Mouse (Mus musculus) midbrain, embryonic 11.5 days (tissue): ENCODE results near the gene Ifit3. TPM values are rescaled to one million over a fixed set of nuclear protein-coding genes. Genes with fewer than 3 reads are reported as not detected.
"Not testable (repeated sequence)": the region's sequence is repeated elsewhere in the genome, so short reads cannot be mapped to it uniquely, and the experiment has no call there.

Source experiments
- ATAC-seq: fragments of 200-750 bp; cut with Nextera tagmentation; 2 replicates; pipeline ENCODE4 v1.8.0; 2017; ENCODE audit warnings: moderate TSS enrichment, moderate library complexity; ENCODE audit not compliant: low FRiP score
- DNase-seq: peaks from one replicate; pipeline ENCODE4 v3.0.0; 2015; ENCODE audit warnings: low spot score; ENCODE audit errors: missing footprints
- H3K27ac ChIP-seq: fragments of 300-500 bp; sonication (generic); 2 replicates; pipeline ENCODE4 v1.5.1; 2014; ENCODE audit warnings: low read depth, low read length
- H3K27me3 ChIP-seq: fragments of 300-500 bp; sonication (generic); 2 replicates; pipeline ENCODE4 v1.6.1; 2014; ENCODE audit warnings: mild to moderate bottlenecking, low read length, moderate library complexity, mixed read lengths; ENCODE audit not compliant: control insufficient read depth, insufficient read depth
- H3K36me3 ChIP-seq: fragments of 300-500 bp; sonication (generic); 2 replicates; pipeline ENCODE4 v1.6.1; 2014; ENCODE audit warnings: mild to moderate bottlenecking, low read length, moderate library complexity, mixed read lengths; ENCODE audit not compliant: control insufficient read depth, insufficient read depth
- H3K4me1 ChIP-seq: fragments of 300-500 bp; sonication (generic); 2 replicates; pipeline ENCODE4 v1.6.1; 2014; ENCODE audit warnings: low read length; ENCODE audit not compliant: control insufficient read depth, insufficient read depth
- H3K4me2 ChIP-seq: fragments of 300-500 bp; sonication (generic); 2 replicates; pipeline ENCODE4 v1.6.1; 2014; ENCODE audit warnings: mild to moderate bottlenecking, moderate library complexity
- H3K4me3 ChIP-seq: fragments of 300-500 bp; sonication (generic); 2 replicates; pipeline ENCODE4 v1.5.1; 2014; ENCODE audit warnings: low read depth, low read length
- H3K9ac ChIP-seq: fragments of 300-500 bp; sonication (generic); 2 replicates; pipeline ENCODE4 v1.6.1; 2014; ENCODE audit warnings: low read length
- H3K9me3 ChIP-seq: fragments of 300-500 bp; sonication (generic); 2 replicates; pipeline ENCODE4 v1.6.1; 2016; ENCODE audit warnings: low read length; ENCODE audit not compliant: control insufficient read depth
- WGBS: fragments of 180-500 bp; shearing (Covaris S2); extraction: QIAGEN DNeasy Blood & Tissue Kit; methylation state at CpG from one replicate; pipeline ENCODE4 v1.1.7; 2014; 5-methylcytosine and 5-hydroxymethylcytosine counted together
- polyA plus RNA-seq: library from polyadenylated mRNA; unstranded; fragments of >200 nt; fragmentation: Nextera tagmentation; extraction: Ambion mirVana; gene quantifications from 2 replicates; pipeline ENCODE4 v1.2.1, GENCODE M21; 2014

The Ifit3 gene
- polyA plus RNA-seq, 1 experiment from 2014 or later, result 0.78 TPM

DNA sequence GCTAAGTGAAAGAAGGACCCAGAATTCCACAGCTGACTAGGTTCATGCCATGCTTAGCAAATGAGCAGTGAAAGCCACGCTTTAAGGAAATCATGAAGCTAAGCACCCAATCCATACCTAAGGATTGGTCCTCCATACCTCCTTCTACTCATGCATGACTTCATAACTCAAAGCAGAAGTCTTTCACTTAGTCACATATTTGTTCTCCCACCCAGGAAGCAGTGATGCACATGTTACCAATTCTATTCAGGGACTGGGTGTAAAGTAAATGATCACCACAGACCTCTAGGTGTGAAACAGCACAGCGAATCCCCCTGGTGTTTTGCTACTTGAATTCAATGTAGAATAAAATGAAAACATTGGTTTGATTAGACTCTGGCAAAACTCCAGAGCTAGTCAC, 635 bp upstream of the Ifit3 start:
- H3K27ac ChIP-seq, H3K27me3 ChIP-seq, DNase-seq, H3K9ac ChIP-seq, H3K4me3 ChIP-seq, ATAC-seq, H3K36me3 ChIP-seq, H3K4me1 ChIP-seq, H3K4me2 ChIP-seq, H3K9me3 ChIP-seq: not testable (repeated sequence)
- WGBS, result 92% methylated on average over 2 of the region's 2 CpGs

DNA sequence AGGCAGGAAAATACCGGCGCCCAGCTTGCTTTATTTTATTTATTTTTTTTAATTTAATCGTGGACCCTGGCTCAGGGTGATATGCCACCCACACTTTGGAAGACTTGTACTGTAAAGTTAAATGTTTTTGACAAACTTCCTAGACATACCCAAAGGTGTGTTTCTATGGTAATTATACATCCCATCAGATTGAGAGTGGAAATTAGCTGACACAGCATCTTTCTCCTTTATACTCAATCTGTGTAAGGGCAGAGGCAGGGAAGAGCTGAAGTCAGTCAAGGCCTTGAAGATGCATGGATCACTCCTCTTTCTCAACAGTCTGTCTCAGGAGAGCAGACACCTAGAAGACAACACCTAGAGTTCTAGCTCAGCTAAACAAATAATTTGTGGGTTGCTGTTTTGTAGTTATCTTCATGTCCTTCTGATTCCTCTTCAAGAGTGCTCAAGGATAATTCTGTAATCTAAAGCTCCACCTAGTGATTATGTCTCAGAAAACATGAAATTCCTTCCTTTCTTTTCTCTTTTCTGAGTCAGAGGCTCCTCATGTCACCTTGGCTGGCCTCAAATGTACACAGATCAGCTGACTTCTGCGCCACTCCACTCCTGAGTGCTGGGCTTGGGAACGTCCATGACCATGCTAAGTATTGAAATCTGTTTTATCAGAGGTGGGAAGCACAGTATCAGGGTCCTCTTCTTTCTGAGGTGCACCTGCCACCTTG, 2.6 kb downstream of the Ifit3 start:
- ATAC-seq, H3K9ac ChIP-seq: not testable (repeated sequence)

DNA sequence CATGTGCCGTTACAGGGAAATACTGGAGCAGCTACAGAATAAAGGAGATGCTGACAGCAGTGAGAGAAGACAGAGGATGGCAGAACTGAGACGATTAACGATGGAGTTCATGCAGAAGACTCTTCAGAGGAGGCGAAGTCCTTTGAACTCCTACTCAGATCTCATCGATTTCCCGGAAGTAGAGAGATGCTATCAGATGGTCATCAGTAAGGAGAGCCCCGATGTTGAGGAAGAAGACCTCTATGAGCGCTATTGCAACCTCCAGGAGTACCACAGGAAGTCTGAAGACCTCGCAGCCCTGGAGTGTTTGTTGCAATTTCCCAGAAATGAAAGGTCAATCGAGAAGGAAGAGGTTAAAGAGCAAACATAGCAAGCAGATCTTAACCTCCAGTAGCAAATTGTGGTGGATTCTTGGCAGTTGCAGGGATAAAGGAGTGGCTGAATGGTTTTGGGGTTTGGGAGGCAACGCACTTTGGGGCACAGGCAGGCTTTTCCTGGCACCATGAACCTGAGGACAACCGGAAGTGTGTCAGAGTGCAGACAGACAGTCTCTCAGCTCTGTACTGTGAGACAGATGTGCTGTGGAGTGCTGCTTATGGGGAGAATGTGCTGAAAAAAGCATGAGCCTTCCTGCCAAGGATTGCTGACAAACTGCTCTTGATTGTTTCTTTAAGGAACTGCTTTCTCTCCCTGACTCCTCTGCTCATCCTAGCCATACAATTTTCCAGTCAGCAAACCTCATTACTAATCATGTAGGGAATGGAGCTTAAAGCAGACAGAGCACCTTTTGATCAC, 4.8 kb downstream of the Ifit3 start:
- H3K9ac ChIP-seq, ATAC-seq, H3K4me1 ChIP-seq, H3K27ac ChIP-seq, H3K27me3 ChIP-seq, DNase-seq, H3K36me3 ChIP-seq, H3K4me2 ChIP-seq, H3K4me3 ChIP-seq, H3K9me3 ChIP-seq: not testable (repeated sequence)
- 88% methylated on average over 6 of the region's 12 CpGs for WGBS

More for the DNA sequence above, 2.6 kb downstream of the Ifit3 start:
- not testable (repeated sequence) for H3K27me3 ChIP-seq, H3K4me1 ChIP-seq, H3K4me2 ChIP-seq, H3K36me3 ChIP-seq, H3K9me3 ChIP-seq, H3K4me3 ChIP-seq, DNase-seq, H3K27ac ChIP-seq
- 76% methylated on average over 5 of the region's 5 CpGs for WGBS

DNA sequence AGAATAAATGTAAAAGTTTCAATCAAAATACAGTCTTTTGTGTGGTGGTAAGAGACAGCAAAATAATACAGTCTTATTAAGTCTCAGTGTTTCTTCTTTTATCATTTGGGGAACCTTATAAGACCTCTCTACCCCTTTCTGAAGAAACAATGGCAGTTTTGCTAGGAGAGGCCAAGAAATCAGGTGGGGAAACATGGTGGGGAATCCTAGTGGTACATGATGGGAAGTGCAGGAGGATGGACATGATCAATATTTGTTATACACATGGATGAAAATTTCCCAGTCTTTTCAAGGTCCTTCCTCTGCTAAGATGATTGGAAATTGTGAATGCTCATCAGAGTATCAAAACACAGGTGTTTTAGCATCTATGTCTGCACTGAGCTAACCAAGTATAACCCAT, 5.6 kb downstream of the Ifit3 start:
- Histone ChIP-seq H3K27ac (no peak overlapping the region), H3K4me3 (no peak overlapping the region), H3K9me3 (no peaks in the 10 kb centered on the region), H3K4me1 (no peaks in the 10 kb centered on the region), H3K27me3 (no peaks in the 10 kb centered on the region), H3K9ac (no peak overlapping the region), H3K36me3 (no peaks in the 10 kb centered on the region), H3K4me2 (no peak overlapping the region)
- DNase-seq, result no peak
- ATAC-seq, result no peak

DNA sequence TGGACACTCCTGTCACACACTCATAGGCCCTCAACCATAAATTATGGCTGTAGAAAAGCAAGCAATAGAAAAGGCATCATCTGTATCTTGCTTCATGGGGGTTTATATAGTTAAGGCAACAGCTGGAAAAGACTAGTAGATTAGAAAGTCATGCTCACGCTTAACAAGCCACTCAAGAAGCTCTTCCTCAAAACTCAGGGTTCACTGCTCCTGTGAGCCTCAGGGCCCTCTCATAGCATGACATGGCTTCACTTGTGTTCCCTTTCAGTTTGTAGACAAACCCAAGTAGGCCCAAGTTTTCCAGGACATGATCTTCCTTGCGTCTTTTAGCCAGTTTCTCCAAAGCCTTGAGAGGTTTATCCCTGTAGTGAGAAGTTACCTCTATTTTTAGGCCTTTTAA, 10.1 kb downstream of the Ifit3 start:
- Histone ChIP-seq H3K27me3 (no peaks in the 10 kb centered on the region), H3K27ac (no peak overlapping the region), H3K36me3 (no peaks in the 10 kb centered on the region), H3K9me3 (no peaks in the 10 kb centered on the region), H3K4me1 (no peaks in the 10 kb centered on the region), H3K4me3 (no peak overlapping the region), H3K9ac (no peak overlapping the region), H3K4me2 (no peak overlapping the region)
- 89% methylated on average over 2 of the region's 2 CpGs for WGBS
- DNase-seq (no peak), ATAC-seq (no peak)

DNA sequence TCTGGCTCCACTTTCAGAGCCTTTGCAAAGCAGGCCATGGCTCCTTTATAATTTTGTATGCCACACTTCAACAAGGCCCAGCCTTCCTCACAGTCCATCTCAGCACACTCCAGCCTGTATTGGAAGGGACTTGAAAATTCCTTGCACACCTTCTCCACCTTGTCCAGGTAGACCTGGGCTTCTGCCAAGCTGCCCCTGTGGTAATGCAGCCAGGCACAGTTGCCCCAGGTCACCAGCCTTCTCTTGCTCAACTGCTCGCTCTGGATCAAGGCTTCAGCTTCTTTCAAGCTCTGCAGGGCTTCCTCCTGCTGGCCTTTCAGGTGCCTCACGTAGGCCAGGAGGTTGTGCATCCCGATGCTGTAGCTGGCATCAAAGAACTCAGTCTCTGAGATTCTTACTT, 11.2 kb downstream of the Ifit3 start:
- ATAC-seq, H3K36me3 ChIP-seq, H3K4me1 ChIP-seq, DNase-seq, H3K9ac ChIP-seq, H3K27ac ChIP-seq, H3K4me2 ChIP-seq, H3K27me3 ChIP-seq, H3K4me3 ChIP-seq, H3K9me3 ChIP-seq: not testable (repeated sequence)
- 71% methylated on average over 3 of the region's 3 CpGs for WGBS

DNA sequence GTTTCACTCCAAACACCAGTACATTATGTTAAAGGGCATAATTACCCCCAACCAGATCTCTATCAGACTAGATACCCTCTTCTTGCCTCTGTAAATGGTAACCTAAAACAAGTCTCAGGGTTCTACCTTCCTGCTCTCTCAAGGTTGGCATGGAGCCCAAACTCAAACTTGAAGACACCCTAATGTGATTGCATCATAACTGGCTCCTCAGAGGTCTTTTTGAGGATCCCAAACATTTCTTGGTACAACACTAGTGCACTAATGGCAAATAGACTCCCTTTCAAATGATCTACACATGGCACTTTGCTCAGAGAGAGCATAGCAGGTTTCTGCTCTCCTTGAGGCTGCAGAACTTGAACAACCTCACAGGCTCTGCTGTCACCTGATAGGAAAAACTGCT, 13.5 kb downstream of the Ifit3 start:
- no peaks in the 10 kb centered on the region for H3K4me1 ChIP-seq
- ATAC-seq (no peak), DNase-seq (no peak)
- H3K36me3 ChIP-seq, result no peaks in the 10 kb centered on the region
- no peak overlapping the region for H3K27ac ChIP-seq
- no peak overlapping the region for H3K9ac ChIP-seq
- H3K4me2 ChIP-seq, result no peak overlapping the region
- no peaks in the 10 kb centered on the region for H3K9me3 ChIP-seq
- H3K4me3 ChIP-seq, result no peak overlapping the region
- H3K27me3 ChIP-seq, result no peaks in the 10 kb centered on the region

DNA sequence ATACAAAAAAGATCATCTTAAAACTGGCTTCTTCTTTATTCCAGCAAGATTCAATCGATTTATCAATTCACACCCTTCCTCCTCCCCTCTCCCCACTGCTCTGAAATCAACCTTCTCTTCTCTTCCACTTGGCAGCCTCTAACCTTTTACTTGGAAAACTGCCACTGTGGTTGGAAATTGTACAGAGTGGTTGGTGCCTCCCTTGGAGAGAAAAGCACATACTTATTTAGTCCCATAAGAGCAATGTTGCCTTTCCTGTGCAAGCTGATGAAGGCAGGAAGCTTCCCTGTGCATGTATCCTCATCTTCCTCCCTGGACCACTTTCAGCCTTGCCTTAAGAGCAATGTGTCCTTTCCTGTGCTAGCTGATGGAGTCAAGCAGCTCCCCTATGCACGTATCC, 15.0 kb downstream of the Ifit3 start:
- Histone ChIP-seq H3K4me3 (no peak overlapping the region), H3K4me2 (no peak overlapping the region), H3K9ac (no peak overlapping the region), H3K4me1 (no peaks in the 10 kb centered on the region), H3K9me3 (no peaks in the 10 kb centered on the region), H3K27me3 (no peaks in the 10 kb centered on the region), H3K27ac (no peak overlapping the region), H3K36me3 (no peaks in the 10 kb centered on the region)
- no peak for DNase-seq
- no peak for ATAC-seq
- 90% methylated on average over 2 of the region's 2 CpGs for WGBS

DNA sequence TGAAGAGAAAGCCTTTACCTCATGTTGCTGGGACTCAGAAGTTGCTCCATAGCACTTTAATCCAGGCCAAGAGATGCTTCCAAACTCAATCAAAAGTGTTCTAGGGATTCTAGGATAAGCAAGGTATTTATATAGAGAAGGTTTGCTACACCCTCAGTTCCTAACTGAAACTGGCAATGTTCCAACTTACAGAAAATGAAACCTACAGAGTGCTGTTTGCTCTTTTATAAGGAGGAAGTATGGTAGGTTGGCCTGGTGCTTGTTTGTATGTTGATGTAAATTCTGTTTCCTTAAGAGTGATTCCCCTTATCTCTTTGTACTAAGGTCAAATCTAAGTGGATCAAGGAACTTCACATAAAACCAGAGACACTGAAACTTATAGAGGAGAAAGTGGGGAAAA, 15.9 kb downstream of the Ifit3 start:
- H3K27me3 ChIP-seq, H3K27ac ChIP-seq, H3K4me3 ChIP-seq, H3K9ac ChIP-seq, DNase-seq, H3K9me3 ChIP-seq, H3K4me1 ChIP-seq, H3K36me3 ChIP-seq, ATAC-seq, H3K4me2 ChIP-seq: not testable (repeated sequence)
